Mouse (Mus musculus) CH12.LX (cell line): ENCODE results near the gene Fhl2.

Source experiments
- BHLHE40 ChIP-seq: IDR thresholded peaks from 2 replicates; pipeline ENCODE4 v1.6.1; 2011; ENCODE audit warnings: mild to moderate bottlenecking, low read depth, low read length, improper control_type of control experiment
- CHD1 ChIP-seq: IDR thresholded peaks from 2 replicates; pipeline ENCODE4 v1.6.1; 2012; ENCODE audit warnings: low read depth, low read length, improper control_type of control experiment, inconsistent platforms
- CHD2 ChIP-seq: IDR thresholded peaks from 2 replicates; pipeline ENCODE4 v1.6.1; 2011; ENCODE audit warnings: low read length, improper control_type of control experiment
- CTCF ChIP-seq, 2 experiments: IDR thresholded peaks in 1 of 2; conservative IDR thresholded peaks in 1 of 2; 2 replicates each; pipeline ENCODE4 v1.5.1; 2011 to 2012; ENCODE audit warnings: low read depth in 2 of 2, low read length in 2 of 2, improper control_type of control experiment in 1 of 2, inconsistent platforms in 1 of 2, mild to moderate bottlenecking in 1 of 2, moderate library complexity in 1 of 2
- EP300 ChIP-seq: IDR thresholded peaks from 2 replicates; pipeline ENCODE4 v1.6.1; 2011; ENCODE audit warnings: low read length, improper control_type of control experiment
- ETS1 ChIP-seq: conservative IDR thresholded peaks from 2 replicates; pipeline ENCODE4 v1.6.1; 2012; ENCODE audit warnings: low read depth, mild to moderate bottlenecking, inconsistent platforms, low read length, improper control_type of control experiment, moderate library complexity
- NRF1 ChIP-seq: IDR thresholded peaks from 2 replicates; pipeline ENCODE4 v1.6.1; 2014; ENCODE audit warnings: low read depth, mild to moderate bottlenecking, inconsistent platforms, low read length, improper control_type of control experiment, moderate library complexity
- POLR2A ChIP-seq: IDR thresholded peaks from 2 replicates; pipeline ENCODE4 v1.6.1; 2011; ENCODE audit warnings: low read depth, mild to moderate bottlenecking, improper control_type of control experiment, low read length
- POLR2AphosphoS2 ChIP-seq: IDR thresholded peaks from 2 replicates; pipeline ENCODE4 v1.6.1; 2011; ENCODE audit warnings: low read depth, low read length, improper control_type of control experiment
- RAD21 ChIP-seq: IDR thresholded peaks from 2 replicates; pipeline ENCODE4 v1.6.1; 2011; ENCODE audit warnings: low read depth, mild to moderate bottlenecking, low read length, improper control_type of control experiment, moderate library complexity
- TCF12 ChIP-seq: IDR thresholded peaks from 2 replicates; pipeline ENCODE4 v1.6.1; 2014; ENCODE audit warnings: low read depth, mild to moderate bottlenecking, inconsistent platforms, low read length, improper control_type of control experiment
- USF1 ChIP-seq: IDR thresholded peaks from 2 replicates; pipeline ENCODE4 v1.6.1; 2014; ENCODE audit warnings: low read depth, mild to moderate bottlenecking, inconsistent platforms, low read length, improper control_type of control experiment
- USF2 ChIP-seq: conservative IDR thresholded peaks from 2 replicates; pipeline ENCODE4 v1.6.1; 2011; ENCODE audit warnings: low read depth, low read length, improper control_type of control experiment
- ZKSCAN1 ChIP-seq: IDR thresholded peaks from 2 replicates; pipeline ENCODE4 v1.6.1; 2012; ENCODE audit warnings: low read depth, inconsistent platforms, low read length, improper control_type of control experiment, borderline replicate concordance

DNA sequence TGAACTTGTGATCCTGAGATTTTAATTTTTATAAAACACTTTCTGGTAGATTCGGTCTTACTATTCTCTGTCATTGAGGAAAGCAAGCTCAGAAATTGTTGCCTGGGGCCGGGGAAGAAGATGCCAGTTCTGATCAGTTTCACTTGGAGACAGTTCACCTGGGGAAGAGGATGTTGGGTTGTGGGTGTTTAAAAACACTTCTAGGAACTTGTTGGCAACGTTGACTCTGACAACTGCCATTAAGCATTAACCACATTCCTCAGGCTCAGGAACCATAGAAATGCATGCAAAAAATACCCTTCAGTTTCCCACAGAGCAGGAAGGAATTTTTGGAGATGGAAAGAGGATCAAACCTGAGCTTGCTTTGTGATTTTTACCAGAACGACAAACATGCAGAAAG, 28.2 kb upstream of the Fhl2 start:
- TF ChIP-seq CTCF (conservative IDR thresholded peaks at IDR 0.05 in 1 of 2, IDR thresholded peaks at IDR 0.05 in 1 of 2; ENCODE audit: low read depth in 2 of 2, low read length in 2 of 2) (no peak), TCF12 (no peak), ZKSCAN1 (no peak), POLR2AphosphoS2 (no peak), USF1 (no peak), ETS1 (no peak), EP300 (no peak), POLR2A (no peak), CHD1 (no peak), BHLHE40 (no peak), RAD21 (no peak), USF2 (no peak), CHD2 (no peak), NRF1 (no peak)
